Mouse (Mus musculus) cerebellum, adult 8-10 months (tissue): ENCODE data around the gene Zdhhc19.
"Not testable (repeated sequence)": the region's sequence is repeated elsewhere in the genome, so short reads cannot be mapped to it uniquely, and the experiment has no call there.

Source experiments
- DNase-seq: peaks from one replicate; pipeline ENCODE4 v3.0.0; 2022

Zdhhc19 gene

GRCm38 (mm10) chr16:32488939-32489338 is 7.1 kb upstream of the Zdhhc19 start:
- no peak for DNase-seq

- DNase-seq: not testable (repeated sequence)
These were observed 1.7 kb upstream of the Zdhhc19 start for GRCm38 (mm10) chr16:32494371-32494770.

DNA sequence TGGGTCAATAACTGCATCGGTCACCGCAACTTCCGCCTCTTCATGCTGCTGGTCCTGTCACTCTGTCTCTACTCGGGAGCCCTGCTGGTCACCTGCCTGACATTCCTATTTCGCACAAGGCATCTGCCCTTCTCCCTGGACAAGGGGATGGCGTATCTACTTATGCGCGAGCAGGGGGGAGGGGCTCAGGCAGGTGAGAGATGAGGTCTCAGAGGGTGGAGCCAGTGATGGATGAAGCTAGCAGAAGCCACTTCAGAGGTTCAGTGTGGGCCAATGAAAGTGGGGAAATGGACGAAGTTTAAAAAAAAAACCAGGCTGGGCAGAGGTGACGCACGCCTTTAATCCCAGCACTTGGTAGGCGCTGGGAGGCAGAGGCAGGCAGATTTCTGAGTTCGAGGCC is 2.9 kb downstream of the Zdhhc19 start:
- no peak for DNase-seq

- DNase-seq: peak; percentile 90
These were observed 3.5 kb downstream of the Zdhhc19 start for GRCm38 (mm10) chr16:32499430-32500037.

- no peak for DNase-seq
These were observed 5.4 kb downstream of the Zdhhc19 start for GRCm38 (mm10) chr16:32501459-32501858.

GRCm38 (mm10) chr16:32502621-32503335 is 6.7 kb downstream of the Zdhhc19 start:
- DNase-seq: no peak

GRCm38 (mm10) chr16:32503633-32504032 is 7.6 kb downstream of the Zdhhc19 start:
- no peak for DNase-seq

GRCm38 (mm10) chr16:32506298-32506697 is 10.2 kb downstream of the Zdhhc19 start:
- DNase-seq: no peak

GRCm38 (mm10) chr16:32506868-32507267 is 10.8 kb downstream of the Zdhhc19 start:
- DNase-seq: no peak

DNA sequence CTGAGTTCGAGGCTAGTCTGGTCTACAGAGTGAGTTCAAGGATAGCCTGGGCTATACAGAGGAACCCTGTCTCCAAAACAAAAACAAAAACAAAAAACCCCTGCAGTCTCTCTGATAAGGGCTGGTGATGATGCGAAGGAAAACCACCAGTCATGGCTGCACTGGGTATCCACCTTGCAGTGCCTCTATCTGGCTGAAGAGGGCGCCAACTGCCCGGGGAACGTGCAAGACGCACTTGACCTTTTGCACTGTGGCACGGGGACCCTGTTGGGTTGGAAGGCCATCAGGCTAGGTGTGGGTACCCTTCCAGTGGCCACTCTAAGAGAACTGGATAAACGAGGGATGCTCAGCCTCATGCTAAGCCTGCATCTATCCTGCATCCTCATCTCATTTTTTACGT is 11.3 kb downstream of the Zdhhc19 start:
- peak; percentile 37 for DNase-seq

DNA sequence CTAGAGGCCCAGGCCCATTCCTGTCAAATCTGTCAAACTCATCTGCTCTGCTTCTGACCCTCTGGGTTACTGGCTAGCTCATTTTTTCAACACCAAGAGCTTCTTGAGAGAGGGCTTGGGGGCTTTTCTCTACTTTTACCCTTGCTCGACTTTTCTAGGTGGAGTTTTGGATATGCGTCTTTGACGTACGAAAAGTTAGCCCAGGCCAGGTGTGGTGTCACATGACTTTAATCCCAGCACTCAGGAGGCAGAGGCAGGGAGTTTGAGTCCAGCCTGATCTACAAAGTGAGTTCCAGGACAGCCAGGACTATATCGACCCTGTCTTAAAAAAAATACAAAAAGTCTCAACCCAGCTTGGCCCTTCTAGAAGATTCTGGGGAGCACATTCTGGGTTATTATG is 12.0 kb downstream of the Zdhhc19 start:
- DNase-seq: no peak

DNA sequence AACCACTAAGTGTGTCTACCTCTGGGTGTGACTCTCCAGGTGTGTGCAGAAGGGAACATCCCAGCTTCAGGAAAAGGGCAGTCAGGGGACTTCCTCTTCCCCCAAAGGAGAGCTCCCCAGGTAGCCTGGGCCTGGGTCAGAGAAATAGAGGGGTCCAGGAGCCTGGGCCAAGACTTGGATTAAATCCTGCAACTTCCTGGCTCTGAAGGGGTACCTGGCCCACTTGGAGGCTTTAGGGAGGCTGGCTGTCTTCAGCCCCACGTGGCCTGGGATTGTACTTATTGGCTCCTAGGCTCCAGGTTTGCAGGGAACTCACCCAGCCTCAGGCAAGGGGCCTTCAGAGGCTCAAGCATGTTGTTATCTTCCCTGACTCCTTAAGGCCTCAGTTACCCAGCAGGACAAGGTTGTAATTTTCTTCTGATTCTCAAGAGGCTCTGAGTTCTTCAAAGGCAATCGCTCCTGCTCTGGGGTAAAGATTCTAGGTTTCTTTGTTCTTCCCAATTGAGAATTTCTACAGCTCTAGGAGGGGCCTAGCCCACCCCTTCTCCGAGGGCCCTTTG is 12.5 kb downstream of the Zdhhc19 start:
- DNase-seq: no peak

DNA sequence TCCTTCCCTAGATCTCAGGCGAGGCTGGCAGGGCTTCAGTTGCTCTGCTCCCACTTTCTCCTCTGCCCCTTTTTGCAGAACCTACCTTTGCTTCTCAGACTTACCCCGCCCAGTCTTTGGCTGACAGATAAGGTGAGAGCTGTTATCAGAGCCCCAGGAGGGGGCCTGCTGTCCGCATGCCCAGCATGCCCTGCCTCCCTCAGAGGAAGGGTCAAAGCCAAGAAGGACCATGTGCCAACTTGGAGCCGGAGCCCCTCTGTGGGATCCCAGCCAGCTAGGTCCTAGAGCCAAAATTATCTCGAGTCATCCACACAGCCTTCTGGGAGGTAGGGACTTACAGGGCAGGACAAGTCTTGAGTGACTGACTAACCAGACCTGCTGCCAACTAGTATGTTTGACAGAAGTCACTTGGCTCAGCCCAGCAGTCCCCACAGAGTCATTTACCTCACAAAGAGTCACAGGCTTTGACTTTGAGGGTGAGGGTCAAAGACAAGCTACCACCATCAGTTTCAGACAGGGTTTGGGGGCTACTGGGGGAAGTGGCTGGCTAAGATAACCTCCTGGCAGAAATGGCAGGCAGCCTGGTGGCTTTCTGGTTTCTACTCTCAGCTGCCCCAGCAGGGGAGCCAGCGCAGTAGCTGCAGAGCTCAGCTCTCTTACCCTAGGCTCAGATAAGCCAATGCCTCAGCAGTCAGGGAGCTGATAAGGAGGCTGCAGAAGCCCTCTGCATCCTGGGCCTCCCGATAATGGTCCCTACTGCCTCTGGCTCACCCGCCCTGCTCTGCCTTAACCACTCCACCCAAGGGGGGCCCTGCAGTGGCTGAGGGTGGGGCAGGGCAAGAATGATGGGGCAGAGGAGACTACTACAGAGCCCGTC is 13.2 kb downstream of the Zdhhc19 start:
- DNase-seq: no peak

DNA sequence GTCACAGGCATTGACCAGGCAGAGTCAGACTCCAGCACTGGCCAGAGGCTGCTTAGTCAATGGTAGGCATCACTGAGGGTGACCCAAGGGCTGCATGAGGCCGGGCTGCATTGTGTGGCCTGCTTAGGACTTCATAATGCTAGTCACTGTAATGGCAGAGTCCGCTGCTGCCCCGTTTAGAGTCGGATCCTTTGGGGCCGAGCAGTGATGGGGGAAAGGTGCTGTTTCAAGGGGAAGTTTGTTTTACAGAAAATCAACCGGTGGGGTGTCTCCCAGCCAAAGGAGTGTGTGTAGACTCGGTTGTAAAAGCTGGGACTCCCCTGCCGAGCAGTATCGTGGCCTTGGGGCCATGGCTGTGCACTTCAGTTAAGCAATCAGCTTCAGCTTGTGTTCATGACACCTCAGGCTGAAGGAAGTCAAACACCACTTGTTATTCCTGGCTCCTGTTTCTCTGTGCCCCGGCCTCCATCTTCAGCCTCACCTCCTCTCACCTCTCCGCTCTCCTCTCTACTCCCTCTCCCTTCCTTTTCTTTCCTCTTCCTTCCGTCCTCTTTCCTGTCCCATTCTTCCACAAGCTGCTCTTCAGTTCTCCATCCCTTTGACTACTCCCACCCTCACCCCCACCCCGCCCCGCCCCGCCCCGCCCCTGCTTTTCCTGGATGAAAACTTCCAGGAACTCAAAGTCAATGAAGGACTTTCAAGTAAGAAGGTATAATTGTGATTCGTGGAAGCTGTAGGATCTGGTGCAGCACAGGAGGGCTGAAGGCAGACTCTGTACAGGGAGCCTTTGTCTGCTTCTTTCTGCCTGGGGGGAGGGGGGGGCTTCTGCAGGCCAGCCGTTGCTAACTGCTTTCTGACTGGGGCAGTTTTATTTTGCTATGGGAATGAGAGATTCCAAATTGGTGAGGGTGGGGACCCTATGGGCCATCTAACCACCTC is 14.6 kb downstream of the Zdhhc19 start:
- DNase-seq: no peak

GRCm38 (mm10) chr16:32511338-32511734 is 15.3 kb downstream of the Zdhhc19 start:
- DNase-seq: no peak

DNA sequence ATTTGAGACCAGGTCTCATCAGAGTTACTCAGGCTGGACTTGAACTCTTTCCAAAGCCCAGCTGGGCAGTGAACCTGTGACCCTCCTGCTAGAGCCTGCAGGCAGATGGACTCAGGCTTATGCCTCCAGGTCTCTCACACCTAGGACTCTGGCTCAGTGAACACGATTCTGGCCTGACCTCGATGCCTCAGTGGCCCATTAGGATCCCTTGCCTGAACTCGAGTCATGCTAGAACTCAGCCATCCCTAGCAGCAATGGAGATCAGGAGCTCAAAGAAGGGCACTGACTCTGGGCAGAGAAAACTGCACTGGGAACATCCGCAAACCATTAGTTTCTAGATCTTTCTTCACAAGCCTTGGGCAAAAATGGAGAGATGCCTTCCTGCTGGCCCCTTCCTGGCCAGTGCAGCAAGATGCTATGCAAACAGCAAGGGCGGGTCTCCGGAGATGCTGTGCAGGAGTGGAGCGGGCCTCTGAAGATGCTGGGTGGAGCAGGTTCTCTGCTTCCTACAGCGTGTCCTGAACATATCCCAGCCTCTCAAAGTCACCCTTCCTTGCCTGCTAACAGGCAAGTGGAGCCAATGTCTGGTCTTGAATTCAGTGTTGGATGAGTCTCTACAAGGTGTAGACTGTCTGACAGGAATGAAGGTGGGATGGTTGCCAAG is 15.9 kb downstream of the Zdhhc19 start:
- DNase-seq: no peak

DNA sequence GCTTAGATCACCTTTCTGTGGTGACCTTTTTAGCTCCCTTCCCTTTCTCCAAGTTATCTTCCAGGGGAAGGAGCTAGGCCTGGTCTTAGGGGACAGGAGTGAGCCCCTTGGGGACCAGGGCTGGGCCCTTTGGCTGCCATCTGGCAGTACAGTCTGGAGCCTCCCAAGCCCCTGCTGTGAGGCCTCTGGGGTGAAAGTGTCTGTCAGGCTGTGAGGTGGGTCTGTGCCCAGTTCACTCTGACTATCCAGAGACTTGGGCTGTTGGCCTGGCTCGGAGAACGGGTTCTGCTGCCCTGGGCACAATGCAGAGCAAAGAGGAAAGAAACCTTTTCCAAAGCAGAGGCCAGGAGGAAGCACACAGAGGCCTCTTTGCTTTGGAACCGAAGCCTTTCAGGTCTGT is 16.9 kb downstream of the Zdhhc19 start:
- DNase-seq: no peak

DNA sequence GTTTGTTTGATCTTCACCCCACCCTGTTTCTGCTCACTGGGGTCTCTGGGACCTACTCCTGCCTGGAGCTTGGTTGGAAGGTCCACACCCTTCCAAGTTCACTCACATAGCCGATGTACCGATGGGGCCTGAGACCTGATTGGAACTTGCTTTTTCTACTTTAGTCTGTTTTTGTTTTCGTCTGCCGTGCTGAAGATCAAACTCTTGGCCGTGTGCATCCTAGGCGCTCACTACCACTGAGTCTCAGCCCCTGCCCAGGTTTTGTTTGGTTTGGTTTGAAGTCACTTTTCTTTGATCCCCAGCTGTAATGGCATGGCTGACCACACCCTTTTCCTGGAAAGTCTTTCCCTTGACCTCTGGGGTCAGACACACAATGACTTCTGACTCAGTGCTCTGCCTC is 17.3 kb downstream of the Zdhhc19 start:
- DNase-seq: no peak

- DNase-seq: no peak
These were observed 17.9 kb downstream of the Zdhhc19 start for GRCm38 (mm10) chr16:32513948-32514347.

- no peak for DNase-seq
These were observed 20.2 kb downstream of the Zdhhc19 start for GRCm38 (mm10) chr16:32516006-32516962.
